Mouse (Mus musculus): ENCODE measurements at regions not wholly inside any gene's neighbourhood (a gene's known extent, or its start where the extent isn't known, plus 50 kb on each side); places are given as distances from the start of the nearest gene placed in this dataset.

GRCm38 (mm10) chr5:51829020-51829419, 261.5 kb upstream of the Ppargc1a start:
- Histone ChIP-seq H3K27me3 (no peaks in the 10 kb centered on the region), H3K4me2 (no peak overlapping the region), H3K36me3 (ENCODE audit: poor library complexity, severe bottlenecking) (no peaks in the 10 kb centered on the region), H3K27ac (no peak overlapping the region), H3K9ac (no peak overlapping the region), H3K4me3 (no peak overlapping the region), H3K9me3 (replicated peaks) (no peaks in the 10 kb centered on the region), H3K4me1 (0 out of 2 replicates have a peak, but pooled peaks cover under 1% of the 10 kb centered on the region)
- no peak for ATAC-seq
- WGBS = 75% methylated on average over 5 of the region's 5 CpGs

GRCm38 (mm10) chr5:51826269-51826668, 258.7 kb upstream of the Ppargc1a start:
- WGBS = 84% methylated on average over 1 of the region's 1 CpGs
- H3K9me3 ChIP-seq (replicated peaks) = no peaks in the 10 kb centered on the region
- no peak overlapping the region for H3K9ac ChIP-seq
- H3K27me3 ChIP-seq = no peaks in the 10 kb centered on the region
- H3K4me1 ChIP-seq = peaks cover 9% of the 10 kb centered on the region; the same call in 1 of the 2 replicates
- no peak for ATAC-seq
- no peak overlapping the region for H3K4me2 ChIP-seq
- H3K4me3 ChIP-seq = no peak overlapping the region
- H3K36me3 ChIP-seq (ENCODE audit: poor library complexity, severe bottlenecking) = no peaks in the 10 kb centered on the region
- no peak overlapping the region for H3K27ac ChIP-seq

- 88% methylated on average over 3 of the region's 3 CpGs for WGBS
- H3K4me2 ChIP-seq = no peak overlapping the region
- H3K9ac ChIP-seq = no peak overlapping the region
- H3K36me3 ChIP-seq (ENCODE audit: poor library complexity, severe bottlenecking) = no peaks in the 10 kb centered on the region
- no peaks in the 10 kb centered on the region for H3K9me3 ChIP-seq (replicated peaks)
- H3K4me1 ChIP-seq = peaks cover 9% of the 10 kb centered on the region; the same call in 1 of the 2 replicates
- no peak overlapping the region for H3K4me3 ChIP-seq
- no peak overlapping the region for H3K27ac ChIP-seq
- H3K27me3 ChIP-seq = no peaks in the 10 kb centered on the region
- ATAC-seq = no peak
Observed at GRCm38 (mm10) chr5:51825584-51826088, 258.1 kb upstream of the Ppargc1a start.

GRCm38 (mm10) chr5:51824731-51825130, 257.2 kb upstream of the Ppargc1a start:
- no peaks in the 10 kb centered on the region for H3K27me3 ChIP-seq
- no peak overlapping the region for H3K4me2 ChIP-seq
- H3K27ac ChIP-seq = no peak overlapping the region
- H3K9me3 ChIP-seq (replicated peaks) = no peaks in the 10 kb centered on the region
- H3K4me3 ChIP-seq = no peak overlapping the region
- no peaks in the 10 kb centered on the region for H3K36me3 ChIP-seq (ENCODE audit: poor library complexity, severe bottlenecking)
- 91% methylated on average over 4 of the region's 4 CpGs for WGBS
- H3K9ac ChIP-seq = no peak overlapping the region
- H3K4me1 ChIP-seq = peaks cover 9% of the 10 kb centered on the region; the same call in 1 of the 2 replicates
- ATAC-seq = no peak

- peaks cover 9% of the 10 kb centered on the region; the same call in 1 of the 2 replicates for H3K4me1 ChIP-seq
- H3K36me3 ChIP-seq (ENCODE audit: poor library complexity, severe bottlenecking) = no peaks in the 10 kb centered on the region
- peak; percentile 71 for ATAC-seq
- WGBS = 15% methylated on average over 2 of the region's 2 CpGs
- no peak overlapping the region for H3K4me2 ChIP-seq
- no peaks in the 10 kb centered on the region for H3K9me3 ChIP-seq (replicated peaks)
- H3K27ac ChIP-seq = no peak overlapping the region
- H3K9ac ChIP-seq = no peak overlapping the region
- no peaks in the 10 kb centered on the region for H3K27me3 ChIP-seq
- H3K4me3 ChIP-seq = no peak overlapping the region
Observed at GRCm38 (mm10) chr5:51823657-51824056, 256.1 kb upstream of the Ppargc1a start.

- no peak overlapping the region for H3K4me2 ChIP-seq
- H3K9ac ChIP-seq = no peak overlapping the region
- no peaks in the 10 kb centered on the region for H3K27me3 ChIP-seq
- no peak overlapping the region for H3K4me3 ChIP-seq
- 79% methylated on average over 2 of the region's 2 CpGs for WGBS
- no peak for ATAC-seq
- no peak overlapping the region for H3K27ac ChIP-seq
- no peaks in the 10 kb centered on the region for H3K9me3 ChIP-seq (replicated peaks)
- H3K36me3 ChIP-seq (ENCODE audit: poor library complexity, severe bottlenecking) = no peaks in the 10 kb centered on the region
- no peaks in the 10 kb centered on the region for H3K4me1 ChIP-seq
Observed at GRCm38 (mm10) chr5:51816258-51816657, 248.7 kb upstream of the Ppargc1a start.

GRCm38 (mm10) chr5:51811728-51812127, 244.2 kb upstream of the Ppargc1a start:
- Histone ChIP-seq H3K9me3 (replicated peaks) (no peaks in the 10 kb centered on the region), H3K4me3 (no peak overlapping the region), H3K9ac (no peak overlapping the region), H3K36me3 (ENCODE audit: poor library complexity, severe bottlenecking) (no peaks in the 10 kb centered on the region), H3K4me1 (no peaks in the 10 kb centered on the region), H3K27me3 (no peaks in the 10 kb centered on the region), H3K4me2 (no peak overlapping the region), H3K27ac (no peak overlapping the region)
- WGBS = 89% methylated on average over 2 of the region's 2 CpGs
- ATAC-seq = no peak

- H3K27ac ChIP-seq = no peak overlapping the region
- no peak for ATAC-seq
- H3K36me3 ChIP-seq (ENCODE audit: poor library complexity, severe bottlenecking) = no peaks in the 10 kb centered on the region
- no peaks in the 10 kb centered on the region for H3K27me3 ChIP-seq
- no peak overlapping the region for H3K9ac ChIP-seq
- no peaks in the 10 kb centered on the region for H3K4me1 ChIP-seq
- no peaks in the 10 kb centered on the region for H3K9me3 ChIP-seq (replicated peaks)
- 91% methylated on average over 8 of the region's 8 CpGs for WGBS
- H3K4me2 ChIP-seq = no peak overlapping the region
- H3K4me3 ChIP-seq = no peak overlapping the region
Observed at GRCm38 (mm10) chr5:51801486-51801885, 234.0 kb upstream of the Ppargc1a start.

- Histone ChIP-seq H3K9ac (no peak overlapping the region), H3K27me3 (no peaks in the 10 kb centered on the region), H3K4me2 (no peak overlapping the region), H3K9me3 (replicated peaks) (no peaks in the 10 kb centered on the region), H3K4me1 (no peaks in the 10 kb centered on the region), H3K4me3 (no peak overlapping the region), H3K27ac (no peak overlapping the region), H3K36me3 (ENCODE audit: poor library complexity, severe bottlenecking) (no peaks in the 10 kb centered on the region)
- ATAC-seq = no peak
- WGBS = 92% methylated on average over 6 of the region's 6 CpGs
Observed at GRCm38 (mm10) chr5:51799371-51800035, 232.0 kb upstream of the Ppargc1a start.

GRCm38 (mm10) chr5:51794097-51794496, 226.6 kb upstream of the Ppargc1a start:
- Histone ChIP-seq H3K9me3 (replicated peaks) (no peaks in the 10 kb centered on the region), H3K4me2 (no peak overlapping the region), H3K4me1 (no peaks in the 10 kb centered on the region), H3K27me3 (no peaks in the 10 kb centered on the region), H3K27ac (no peak overlapping the region), H3K9ac (no peak overlapping the region), H3K4me3 (no peak overlapping the region), H3K36me3 (ENCODE audit: poor library complexity, severe bottlenecking) (no peaks in the 10 kb centered on the region)
- 69% methylated on average over 6 of the region's 6 CpGs for WGBS
- ATAC-seq = no peak

- no peak overlapping the region for H3K4me2 ChIP-seq
- H3K9me3 ChIP-seq (replicated peaks) = no peaks in the 10 kb centered on the region
- H3K4me3 ChIP-seq = no peak overlapping the region
- no peaks in the 10 kb centered on the region for H3K36me3 ChIP-seq (ENCODE audit: poor library complexity, severe bottlenecking)
- no peak overlapping the region for H3K27ac ChIP-seq
- H3K4me1 ChIP-seq = no peaks in the 10 kb centered on the region
- H3K27me3 ChIP-seq = no peaks in the 10 kb centered on the region
- no peak for ATAC-seq
- WGBS = 61% methylated on average over 2 of the region's 2 CpGs
- H3K9ac ChIP-seq = no peak overlapping the region
Observed at GRCm38 (mm10) chr5:51792950-51793349, 225.4 kb upstream of the Ppargc1a start.

GRCm38 (mm10) chr5:51788768-51789167, 221.2 kb upstream of the Ppargc1a start:
- Histone ChIP-seq H3K27me3 (no peaks in the 10 kb centered on the region), H3K27ac (no peak overlapping the region), H3K4me1 (no peaks in the 10 kb centered on the region), H3K4me3 (no peak overlapping the region), H3K9ac (no peak overlapping the region), H3K9me3 (replicated peaks) (no peaks in the 10 kb centered on the region), H3K4me2 (no peak overlapping the region), H3K36me3 (ENCODE audit: poor library complexity, severe bottlenecking) (no peaks in the 10 kb centered on the region)
- no peak for ATAC-seq
- WGBS = 68% methylated on average over 6 of the region's 6 CpGs

GRCm38 (mm10) chr5:51783523-51783922, 216.0 kb upstream of the Ppargc1a start:
- no peaks in the 10 kb centered on the region for H3K27me3 ChIP-seq
- no peak for ATAC-seq

More at GRCm38 (mm10) chr5:51783523-51783922, 216.0 kb upstream of the Ppargc1a start:
- no peak overlapping the region for H3K4me3 ChIP-seq
- H3K4me1 ChIP-seq = no peaks in the 10 kb centered on the region
- no peak overlapping the region for H3K9ac ChIP-seq
- H3K36me3 ChIP-seq (ENCODE audit: poor library complexity, severe bottlenecking) = no peaks in the 10 kb centered on the region
- H3K4me2 ChIP-seq = no peak overlapping the region
- 72% methylated on average over 5 of the region's 5 CpGs for WGBS
- no peak overlapping the region for H3K27ac ChIP-seq
- no peaks in the 10 kb centered on the region for H3K9me3 ChIP-seq (replicated peaks)

Measured in forebrain, embryonic 13.5 days (tissue).